Mouse (Mus musculus) embryo, embryonic 10 days (tissue): Measurements from ENCODE around the gene Calml4.

ENCODE experiments used
- DNase-seq: peaks from one replicate; pipeline ENCODE4 v3.0.0-alpha.2; 2015; ENCODE audit warnings: low spot score

Gene Calml4

DNA sequence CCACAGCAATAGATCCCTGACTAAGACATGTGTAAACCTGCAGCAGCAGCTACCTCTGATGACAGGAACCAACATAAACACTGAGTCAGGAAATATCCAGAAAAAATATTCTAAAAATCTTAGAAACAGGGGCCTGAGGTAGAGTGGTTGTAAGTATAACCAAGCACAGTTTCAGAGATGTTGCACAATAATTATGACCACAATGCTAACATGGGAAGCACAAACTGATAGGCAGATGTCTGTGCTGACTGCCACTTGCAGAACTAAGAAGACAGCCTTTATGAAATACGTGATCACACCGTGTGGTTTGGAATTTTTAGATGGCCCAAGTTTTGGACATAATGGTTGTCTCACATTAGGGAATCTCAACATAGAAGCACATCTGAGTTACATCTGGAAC lies 46.0 kb downstream of the Calml4 start:
- DNase-seq, result no peak

DNA sequence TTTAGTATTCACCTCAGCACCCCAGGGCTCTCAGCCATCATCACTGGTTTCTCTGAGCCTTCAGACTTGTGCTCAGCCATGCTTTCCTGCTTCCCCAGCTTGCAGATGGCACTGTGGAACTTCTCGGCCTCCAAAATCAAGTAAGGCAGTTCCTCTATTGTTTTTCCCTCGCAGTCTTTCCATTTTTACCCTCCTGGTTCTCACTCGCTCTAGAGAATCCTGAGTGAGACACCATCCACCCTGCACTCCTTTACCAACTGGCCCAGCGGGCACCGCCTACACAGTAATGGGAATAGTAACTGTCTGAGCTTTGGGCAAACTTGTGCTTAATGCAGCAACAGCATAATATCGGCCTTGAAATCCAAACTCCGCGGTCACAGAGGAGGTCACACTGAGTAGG lies 47.2 kb downstream of the Calml4 start:
- no peak for DNase-seq

DNA sequence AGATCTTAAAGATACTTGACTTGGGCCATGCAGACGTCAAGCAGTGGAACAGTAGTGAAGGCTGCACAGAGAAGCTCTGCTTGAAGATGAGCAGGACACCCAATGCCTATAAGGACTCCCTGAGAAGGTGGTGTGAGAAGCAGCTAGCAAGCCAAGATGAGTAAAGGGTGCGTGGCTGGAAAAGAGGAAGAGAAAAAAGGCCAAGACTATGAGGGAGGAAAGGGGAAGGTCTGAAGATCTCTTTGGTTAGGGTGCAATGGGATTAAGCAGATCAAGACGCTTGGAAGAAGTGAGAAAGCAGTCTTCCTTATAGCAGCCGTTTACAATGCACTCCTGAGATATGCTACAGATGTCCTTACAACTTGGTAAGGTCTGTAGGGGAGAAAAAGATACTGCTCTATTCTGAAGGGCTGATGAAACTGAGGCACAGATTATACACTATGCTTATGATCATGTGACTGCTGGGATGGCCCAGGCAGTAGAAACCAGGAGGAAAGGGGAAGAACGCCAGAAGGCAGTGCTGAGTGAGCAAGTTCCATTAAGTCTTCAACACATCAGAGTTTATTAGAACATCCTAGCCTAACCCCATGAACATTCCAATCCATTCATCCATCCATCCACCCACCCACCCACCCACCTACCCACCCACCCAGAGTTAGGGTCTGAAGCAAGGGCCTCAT lies 55.6 kb downstream of the Calml4 start:
- no peak for DNase-seq

DNA sequence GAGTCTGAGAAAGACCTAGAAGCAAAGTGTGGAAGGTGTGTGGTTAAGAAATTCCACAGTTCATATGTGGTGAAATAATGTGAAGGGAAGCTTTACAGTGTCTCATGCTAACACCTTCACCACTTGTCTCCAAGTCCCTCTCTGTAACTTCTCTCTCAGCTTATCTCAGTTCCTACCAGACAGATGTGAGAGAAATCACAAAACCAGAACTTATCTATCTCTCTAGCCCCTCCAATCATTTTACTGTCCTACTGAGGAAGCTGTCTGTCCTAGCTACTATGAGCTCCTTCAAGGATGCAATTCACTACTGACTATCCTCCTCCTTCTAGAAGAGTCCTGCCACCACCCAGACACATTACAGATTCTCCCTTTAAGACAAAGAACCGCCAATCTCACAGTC lies 59.2 kb downstream of the Calml4 start:
- DNase-seq, result no peak

DNA sequence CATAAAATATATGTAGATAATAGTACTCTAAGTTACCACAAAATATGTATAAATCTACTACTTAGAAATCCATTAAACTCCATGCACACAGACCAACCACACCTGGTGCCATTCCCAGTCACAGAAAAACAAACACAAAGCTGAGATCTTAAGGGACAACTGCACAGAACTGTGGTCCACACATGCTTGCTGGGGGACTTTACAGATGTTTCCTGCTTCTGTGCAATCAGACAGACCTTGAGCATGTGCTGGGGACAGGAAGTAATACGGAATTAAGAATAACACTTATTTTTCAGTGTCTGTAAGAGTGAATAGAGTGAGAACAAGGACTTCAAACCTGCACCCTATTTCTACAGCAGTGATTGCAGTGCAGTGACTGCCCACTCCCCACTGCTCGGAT lies 63.0 kb downstream of the Calml4 start:
- DNase-seq, result no peak

DNA sequence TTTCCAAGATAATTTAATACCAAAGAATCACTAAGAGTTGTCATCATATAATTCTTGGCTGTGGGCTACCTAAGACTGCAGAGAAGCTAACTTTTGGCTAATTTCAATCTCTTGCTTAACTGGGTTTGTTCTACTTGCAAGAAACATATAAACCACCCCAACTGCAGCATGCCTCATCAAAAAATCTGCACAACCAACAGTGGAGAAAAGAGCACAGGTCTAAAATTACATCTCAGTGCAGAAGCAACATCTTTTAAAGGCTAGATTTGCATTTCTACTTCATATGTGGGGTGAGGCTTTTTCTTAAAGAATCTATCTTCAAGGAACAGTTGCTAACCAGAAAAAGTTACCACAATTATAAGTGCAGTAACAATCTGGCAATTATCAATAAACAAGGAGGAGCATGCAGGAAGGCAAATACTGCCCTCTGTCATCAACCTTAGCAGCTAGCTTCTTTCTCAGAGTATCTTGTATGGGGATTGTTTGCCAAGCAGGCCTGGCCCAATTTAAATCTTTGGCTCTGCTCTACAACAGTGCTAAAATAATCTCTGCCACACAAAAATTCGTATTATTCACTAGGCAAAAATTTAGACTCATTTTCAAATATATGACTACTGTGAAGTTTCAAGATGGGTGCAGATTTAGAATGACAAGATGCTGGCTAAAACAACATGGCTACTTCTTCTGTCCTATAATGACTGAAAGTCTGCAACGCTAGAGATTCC lies 67.2 kb downstream of the Calml4 start:
- DNase-seq, result no peak
